Mouse (Mus musculus): Measurements from ENCODE around the gene Fyb. TPM values are rescaled to one million over a fixed set of nuclear protein-coding genes. Genes with fewer than 3 reads are reported as not detected.

The Fyb gene
- polyA plus RNA-seq, 1 experiment = 129 TPM

GRCm38 (mm10) chr15:6557552-6557951 lies 34.9 kb downstream of the Fyb start:
- Histone ChIP-seq H3K36me3 (ENCODE audit: control insufficient read depth, insufficient read depth) (no peaks in the 10 kb centered on the region), H3K4me3 (no peak overlapping the region), H3K27me3 (ENCODE audit: control insufficient read depth, insufficient read depth, insufficient read length) (no peaks in the 10 kb centered on the region), H3K79me2 (ENCODE audit: control insufficient read depth, insufficient read depth) (no peaks in the 10 kb centered on the region), H3K4me2 (ENCODE audit: low read depth) (no peak overlapping the region), H3ac (ENCODE audit: control insufficient read depth, insufficient read length) (no peak overlapping the region)
- TF ChIP-seq SRF (IDR thresholded peaks at IDR 0.05; ENCODE audit: control insufficient read depth, insufficient read length, low read depth) (no peak), MYOD1 (IDR thresholded peaks at IDR 0.05; ENCODE audit: control insufficient read depth in 1 of 3, insufficient read length in 2 of 3, low read depth in 2 of 3) (no peak), POLR2AphosphoS2 (IDR thresholded peaks at IDR 0.05; ENCODE audit: insufficient read length, low read depth) (no peak), MAX (IDR thresholded peaks at IDR 0.05; ENCODE audit: low read depth) (no peak), E2F4 (IDR thresholded peaks at IDR 0.05; ENCODE audit: insufficient read depth) (no peak), CEBPB (IDR thresholded peaks at IDR 0.05; ENCODE audit: insufficient read depth, poor library complexity, severe bottlenecking) (no peak), TCF12 (IDR thresholded peaks at IDR 0.05; ENCODE audit: insufficient read depth, poor library complexity, severe bottlenecking) (no peak), POLR2A (IDR thresholded peaks at IDR 0.05; ENCODE audit: insufficient read length, low read depth) (no peak), USF1 (IDR thresholded peaks at IDR 0.05; ENCODE audit: low read depth) (no peak), REST (IDR thresholded peaks at IDR 0.05; ENCODE audit: insufficient read depth, insufficient read length) (no peak), TCF3 (IDR thresholded peaks at IDR 0.05; ENCODE audit: insufficient read length, low read depth) (no peak), MYOG (IDR thresholded peaks at IDR 0.05; ENCODE audit: control insufficient read depth in 1 of 3, insufficient read depth in 1 of 3, insufficient read length in 2 of 3, low read depth in 2 of 3) (no peak)

- TF ChIP-seq USF1 (IDR thresholded peaks at IDR 0.05; ENCODE audit: low read depth) (no peak), TCF3 (IDR thresholded peaks at IDR 0.05; ENCODE audit: insufficient read length, low read depth) (peak; percentile 81), SRF (IDR thresholded peaks at IDR 0.05; ENCODE audit: control insufficient read depth, insufficient read length, low read depth) (no peak), POLR2A (IDR thresholded peaks at IDR 0.05; ENCODE audit: insufficient read length, low read depth) (no peak), E2F4 (IDR thresholded peaks at IDR 0.05; ENCODE audit: insufficient read depth) (no peak), REST (IDR thresholded peaks at IDR 0.05; ENCODE audit: insufficient read depth, insufficient read length) (no peak), MYOG (IDR thresholded peaks at IDR 0.05; ENCODE audit: control insufficient read depth in 1 of 3, insufficient read depth in 1 of 3, insufficient read length in 2 of 3, low read depth in 2 of 3) (peak in 2 of 3 experiments; percentile 61 to 67), TCF12 (IDR thresholded peaks at IDR 0.05; ENCODE audit: insufficient read depth, poor library complexity, severe bottlenecking) (peak; percentile 92), CEBPB (IDR thresholded peaks at IDR 0.05; ENCODE audit: insufficient read depth, poor library complexity, severe bottlenecking) (no peak), MYOD1 (IDR thresholded peaks at IDR 0.05; ENCODE audit: control insufficient read depth in 1 of 3, insufficient read length in 2 of 3, low read depth in 2 of 3) (peak; percentile 80 to 95 (median 95)), MAX (IDR thresholded peaks at IDR 0.05; ENCODE audit: low read depth) (no peak), POLR2AphosphoS2 (IDR thresholded peaks at IDR 0.05; ENCODE audit: insufficient read length, low read depth) (no peak)
- no peaks in the 10 kb centered on the region for H3K36me3 ChIP-seq (ENCODE audit: control insufficient read depth, insufficient read depth)
- H3K4me2 ChIP-seq (ENCODE audit: low read depth) = peak overlapping the region; percentile 26
- H3K79me2 ChIP-seq (ENCODE audit: control insufficient read depth, insufficient read depth) = no peaks in the 10 kb centered on the region
- no peak overlapping the region for H3ac ChIP-seq (ENCODE audit: control insufficient read depth, insufficient read length)
- H3K4me3 ChIP-seq = no peak overlapping the region
- H3K27me3 ChIP-seq (ENCODE audit: control insufficient read depth, insufficient read depth, insufficient read length) = no peaks in the 10 kb centered on the region
Observed at GRCm38 (mm10) chr15:6559188-6559587, 36.5 kb downstream of the Fyb start.

- Histone ChIP-seq H3K4me3 (no peak overlapping the region), H3ac (ENCODE audit: control insufficient read depth, insufficient read length) (no peak overlapping the region), H3K4me2 (ENCODE audit: low read depth) (no peak overlapping the region), H3K36me3 (ENCODE audit: control insufficient read depth, insufficient read depth) (no peaks in the 10 kb centered on the region), H3K27me3 (ENCODE audit: control insufficient read depth, insufficient read depth, insufficient read length) (no peaks in the 10 kb centered on the region), H3K79me2 (ENCODE audit: control insufficient read depth, insufficient read depth) (no peaks in the 10 kb centered on the region)
- no peak for TF ChIP-seq MYOD1 (IDR thresholded peaks at IDR 0.05; ENCODE audit: control insufficient read depth in 1 of 3, insufficient read length in 2 of 3, low read depth in 2 of 3)
- no peak for TF ChIP-seq REST (IDR thresholded peaks at IDR 0.05; ENCODE audit: insufficient read depth, insufficient read length)
Observed at GRCm38 (mm10) chr15:6560696-6561095, 38.0 kb downstream of the Fyb start.

- Histone ChIP-seq H3K36me3 (ENCODE audit: control insufficient read depth, insufficient read depth) (no peaks in the 10 kb centered on the region), H3K79me2 (ENCODE audit: control insufficient read depth, insufficient read depth) (no peaks in the 10 kb centered on the region), H3K27me3 (ENCODE audit: control insufficient read depth, insufficient read depth, insufficient read length) (no peaks in the 10 kb centered on the region), H3ac (ENCODE audit: control insufficient read depth, insufficient read length) (no peak overlapping the region), H3K4me2 (ENCODE audit: low read depth) (no peak overlapping the region), H3K4me3 (no peak overlapping the region)
- TF ChIP-seq SRF (IDR thresholded peaks at IDR 0.05; ENCODE audit: control insufficient read depth, insufficient read length, low read depth) (no peak), POLR2A (IDR thresholded peaks at IDR 0.05; ENCODE audit: insufficient read length, low read depth) (no peak), MYOD1 (IDR thresholded peaks at IDR 0.05; ENCODE audit: control insufficient read depth in 1 of 3, insufficient read length in 2 of 3, low read depth in 2 of 3) (no peak), REST (IDR thresholded peaks at IDR 0.05; ENCODE audit: insufficient read depth, insufficient read length) (no peak), TCF12 (IDR thresholded peaks at IDR 0.05; ENCODE audit: insufficient read depth, poor library complexity, severe bottlenecking) (no peak), POLR2AphosphoS2 (IDR thresholded peaks at IDR 0.05; ENCODE audit: insufficient read length, low read depth) (no peak), MAX (IDR thresholded peaks at IDR 0.05; ENCODE audit: low read depth) (no peak), E2F4 (IDR thresholded peaks at IDR 0.05; ENCODE audit: insufficient read depth) (no peak)
Observed at GRCm38 (mm10) chr15:6562161-6562560, 39.5 kb downstream of the Fyb start.

- Histone ChIP-seq H3K27me3 (ENCODE audit: control insufficient read depth, insufficient read depth, insufficient read length) (no peaks in the 10 kb centered on the region), H3K4me3 (no peak overlapping the region)
Observed at GRCm38 (mm10) chr15:6562629-6563028, 40.0 kb downstream of the Fyb start.

More at GRCm38 (mm10) chr15:6562629-6563028, 40.0 kb downstream of the Fyb start:
- Histone ChIP-seq H3ac (ENCODE audit: control insufficient read depth, insufficient read length) (no peak overlapping the region), H3K4me2 (ENCODE audit: low read depth) (no peak overlapping the region), H3K79me2 (ENCODE audit: control insufficient read depth, insufficient read depth) (no peaks in the 10 kb centered on the region), H3K36me3 (ENCODE audit: control insufficient read depth, insufficient read depth) (no peaks in the 10 kb centered on the region)
- TF ChIP-seq USF1 (IDR thresholded peaks at IDR 0.05; ENCODE audit: low read depth) (no peak), CEBPB (IDR thresholded peaks at IDR 0.05; ENCODE audit: insufficient read depth, poor library complexity, severe bottlenecking) (no peak), SRF (IDR thresholded peaks at IDR 0.05; ENCODE audit: control insufficient read depth, insufficient read length, low read depth) (no peak), REST (IDR thresholded peaks at IDR 0.05; ENCODE audit: insufficient read depth, insufficient read length) (no peak)

Measured in myocyte (in vitro differentiated cells).